Mouse (Mus musculus) heart, embryonic 16.5 days (tissue): ENCODE data around the gene Adamts15. TPM values are rescaled to one million over a fixed set of nuclear protein-coding genes. Genes with fewer than 3 reads are reported as not detected.

ENCODE experiments used
- ATAC-seq: fragments of 200-750 bp; cut with Nextera tagmentation; replicated peaks from 2 replicates; pipeline ENCODE4 v1.8.0; 2017; ENCODE audit warnings: moderate number of reproducible peaks; ENCODE audit not compliant: insufficient read depth, low FRiP score; ENCODE audit errors: extremely low read depth
- H3K27ac ChIP-seq: fragments of 300-500 bp; sonication (generic); 2 replicates; pipeline ENCODE4 v1.5.1; 2014; ENCODE audit warnings: mild to moderate bottlenecking, low read length, control low read depth, moderate library complexity
- H3K27me3 ChIP-seq: fragments of 300-500 bp; sonication (generic); 2 replicates; pipeline ENCODE4 v1.6.1; 2014; ENCODE audit warnings: low read length, mixed read lengths; ENCODE audit not compliant: control insufficient read depth, insufficient read depth
- H3K36me3 ChIP-seq: fragments of 300-500 bp; sonication (generic); 2 replicates; pipeline ENCODE4 v1.6.1; 2014; ENCODE audit not compliant: control insufficient read depth, insufficient read depth
- H3K4me1 ChIP-seq: fragments of 300-500 bp; sonication (generic); 2 replicates; pipeline ENCODE4 v1.6.1; 2014; ENCODE audit warnings: low read length, mixed read lengths; ENCODE audit not compliant: control insufficient read depth, insufficient read depth
- H3K4me2 ChIP-seq: fragments of 300-500 bp; sonication (generic); 2 replicates; pipeline ENCODE4 v1.6.1; 2014; ENCODE audit warnings: low read depth, mild to moderate bottlenecking, control low read depth, low read length
- H3K4me3 ChIP-seq: fragments of 300-500 bp; sonication (generic); 2 replicates; pipeline ENCODE4 v1.5.1; 2014; ENCODE audit warnings: mild to moderate bottlenecking, control low read depth, low read length
- H3K9ac ChIP-seq: fragments of 300-500 bp; sonication (generic); 2 replicates; pipeline ENCODE4 v1.6.1; 2014; ENCODE audit warnings: low read length, control low read depth
- H3K9me3 ChIP-seq: fragments of 300-500 bp; sonication (generic); replicated peaks from 2 replicates; pipeline ENCODE4 v1.6.1; 2016; ENCODE audit warnings: low read length; ENCODE audit not compliant: control insufficient read depth
- WGBS: fragments of 180-500 bp; shearing (Covaris S2); extraction: QIAGEN DNeasy Blood & Tissue Kit; methylation state at CpG from one replicate; pipeline ENCODE4 v1.1.7; 2014; 5-methylcytosine and 5-hydroxymethylcytosine counted together
- polyA plus RNA-seq: library from polyadenylated mRNA; unstranded; fragments of >200 nt; fragmentation: Nextera tagmentation; extraction: Ambion mirVana; gene quantifications from 2 replicates; pipeline ENCODE4 v1.2.1, GENCODE M21; 2015

Adamts15 gene
- polyA plus RNA-seq, 1 experiment from 2014 or later, result 4.3 TPM

GRCm38 (mm10) chr9:30916266-30916968, 5.8 kb downstream of the Adamts15 start:
- Histone ChIP-seq H3K4me2 (no peak overlapping the region), H3K27ac (no peak overlapping the region), H3K4me1 (peaks cover 15% of the 10 kb centered on the region), H3K9me3 (no peaks in the 10 kb centered on the region), H3K4me3 (no peak overlapping the region), H3K36me3 (no peaks in the 10 kb centered on the region), H3K9ac (no peak overlapping the region), H3K27me3 (peaks cover 4% of the 10 kb centered on the region; the same call in 1 of the 2 replicates)
- ATAC-seq, result no peak
- 71% methylated on average over 6 of the region's 6 CpGs for WGBS

GRCm38 (mm10) chr9:30914241-30914640, 8.0 kb downstream of the Adamts15 start:
- peaks cover 7% of the 10 kb centered on the region for H3K4me1 ChIP-seq
- no peaks in the 10 kb centered on the region for H3K27me3 ChIP-seq
- H3K9ac ChIP-seq, result no peak overlapping the region
- 82% methylated on average over 2 of the region's 2 CpGs for WGBS
- no peak for ATAC-seq
- H3K36me3 ChIP-seq, result no peaks in the 10 kb centered on the region
- no peak overlapping the region for H3K27ac ChIP-seq
- H3K4me2 ChIP-seq, result no peak overlapping the region
- H3K4me3 ChIP-seq, result no peak overlapping the region
- H3K9me3 ChIP-seq, result no peaks in the 10 kb centered on the region

GRCm38 (mm10) chr9:30913429-30913828, 8.8 kb downstream of the Adamts15 start:
- WGBS, result 72% methylated on average over 3 of the region's 3 CpGs
- Histone ChIP-seq H3K27me3 (no peaks in the 10 kb centered on the region), H3K27ac (no peak overlapping the region), H3K36me3 (no peaks in the 10 kb centered on the region), H3K4me1 (peaks cover 5% of the 10 kb centered on the region), H3K9me3 (no peaks in the 10 kb centered on the region), H3K4me2 (no peak overlapping the region), H3K4me3 (no peak overlapping the region), H3K9ac (no peak overlapping the region)
- ATAC-seq, result no peak

- H3K27me3 ChIP-seq, result no peaks in the 10 kb centered on the region
- H3K4me1 ChIP-seq, result peaks cover 3% of the 10 kb centered on the region; the same call in 1 of the 2 replicates
- WGBS, result 65% methylated on average over 3 of the region's 3 CpGs
- no peak for ATAC-seq
- H3K4me3 ChIP-seq, result no peak overlapping the region
- no peak overlapping the region for H3K27ac ChIP-seq
- H3K9me3 ChIP-seq, result no peaks in the 10 kb centered on the region
- H3K9ac ChIP-seq, result no peak overlapping the region
- no peaks in the 10 kb centered on the region for H3K36me3 ChIP-seq
- H3K4me2 ChIP-seq, result no peak overlapping the region
Measured at GRCm38 (mm10) chr9:30912161-30912560, 10.1 kb downstream of the Adamts15 start.

- H3K27me3 ChIP-seq, result no peaks in the 10 kb centered on the region
- no peak overlapping the region for H3K9ac ChIP-seq
- no peak for ATAC-seq
- no peaks in the 10 kb centered on the region for H3K9me3 ChIP-seq
- H3K4me2 ChIP-seq, result no peak overlapping the region
- no peak overlapping the region for H3K4me3 ChIP-seq
- WGBS, result 82% methylated on average over 5 of the region's 5 CpGs
- no peaks in the 10 kb centered on the region for H3K4me1 ChIP-seq
- H3K27ac ChIP-seq, result no peak overlapping the region
- H3K36me3 ChIP-seq, result no peaks in the 10 kb centered on the region
Measured at GRCm38 (mm10) chr9:30910491-30910890, 11.8 kb downstream of the Adamts15 start.

GRCm38 (mm10) chr9:30908973-30909372, 13.3 kb downstream of the Adamts15 start:
- Histone ChIP-seq H3K9me3 (no peaks in the 10 kb centered on the region), H3K27ac (no peak overlapping the region), H3K27me3 (no peaks in the 10 kb centered on the region), H3K4me3 (no peak overlapping the region), H3K4me2 (no peak overlapping the region), H3K4me1 (no peaks in the 10 kb centered on the region), H3K36me3 (no peaks in the 10 kb centered on the region; the same call in 1 of the 2 replicates), H3K9ac (no peak overlapping the region)
- ATAC-seq, result no peak
- WGBS, result 87% methylated on average over 5 of the region's 5 CpGs

GRCm38 (mm10) chr9:30908296-30908690, 14.0 kb downstream of the Adamts15 start:
- Histone ChIP-seq H3K4me1 (no peaks in the 10 kb centered on the region), H3K4me3 (no peak overlapping the region), H3K36me3 (no peaks in the 10 kb centered on the region; the same call in 1 of the 2 replicates), H3K9ac (no peak overlapping the region), H3K9me3 (no peaks in the 10 kb centered on the region), H3K4me2 (no peak overlapping the region), H3K27me3 (no peaks in the 10 kb centered on the region), H3K27ac (no peak overlapping the region)
- no peak for ATAC-seq
- 79% methylated on average over 5 of the region's 5 CpGs for WGBS

- ATAC-seq, result no peak
- Histone ChIP-seq H3K4me2 (no peak overlapping the region), H3K4me1 (no peaks in the 10 kb centered on the region), H3K4me3 (no peak overlapping the region), H3K9me3 (no peaks in the 10 kb centered on the region), H3K27me3 (no peaks in the 10 kb centered on the region), H3K27ac (no peak overlapping the region), H3K36me3 (no peaks in the 10 kb centered on the region; the same call in 1 of the 2 replicates), H3K9ac (no peak overlapping the region)
- 53% methylated on average over 5 of the region's 5 CpGs for WGBS
Measured at GRCm38 (mm10) chr9:30907677-30908295, 14.5 kb downstream of the Adamts15 start.

- Histone ChIP-seq H3K4me3 (no peak overlapping the region), H3K27me3 (no peaks in the 10 kb centered on the region), H3K9ac (no peak overlapping the region), H3K27ac (no peak overlapping the region), H3K4me1 (no peaks in the 10 kb centered on the region), H3K4me2 (no peak overlapping the region), H3K9me3 (no peaks in the 10 kb centered on the region), H3K36me3 (peaks cover 7% of the 10 kb centered on the region)
- WGBS, result 71% methylated on average over 4 of the region's 4 CpGs
- no peak for ATAC-seq
Measured at GRCm38 (mm10) chr9:30906426-30906825, 15.8 kb downstream of the Adamts15 start.
